Mouse (Mus musculus) right cerebral cortex, postnatal 25 days (tissue): ENCODE measurements around the gene Rhcg.

Experiments used
- DNase-seq: peaks from one replicate; pipeline ENCODE4 v3.0.0; 2022

The Rhcg gene

DNA sequence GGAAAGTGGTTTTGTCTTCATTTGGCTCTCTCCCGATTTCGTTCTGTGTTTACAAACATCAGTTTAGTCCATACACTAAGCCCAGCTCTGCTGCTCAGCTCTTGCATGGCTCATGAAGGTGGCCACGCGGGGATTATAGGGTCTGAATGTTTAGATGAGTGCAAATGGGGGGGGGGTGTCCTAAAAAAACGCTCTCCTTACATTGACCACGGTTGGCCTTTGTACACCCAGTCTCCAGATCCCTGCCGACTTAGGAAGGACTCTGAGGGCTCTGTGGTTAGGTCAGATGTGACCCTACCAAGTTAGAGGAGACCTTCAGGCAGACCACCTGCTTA, 72.4 kb downstream of the Rhcg start:
- DNase-seq = no peak

DNA sequence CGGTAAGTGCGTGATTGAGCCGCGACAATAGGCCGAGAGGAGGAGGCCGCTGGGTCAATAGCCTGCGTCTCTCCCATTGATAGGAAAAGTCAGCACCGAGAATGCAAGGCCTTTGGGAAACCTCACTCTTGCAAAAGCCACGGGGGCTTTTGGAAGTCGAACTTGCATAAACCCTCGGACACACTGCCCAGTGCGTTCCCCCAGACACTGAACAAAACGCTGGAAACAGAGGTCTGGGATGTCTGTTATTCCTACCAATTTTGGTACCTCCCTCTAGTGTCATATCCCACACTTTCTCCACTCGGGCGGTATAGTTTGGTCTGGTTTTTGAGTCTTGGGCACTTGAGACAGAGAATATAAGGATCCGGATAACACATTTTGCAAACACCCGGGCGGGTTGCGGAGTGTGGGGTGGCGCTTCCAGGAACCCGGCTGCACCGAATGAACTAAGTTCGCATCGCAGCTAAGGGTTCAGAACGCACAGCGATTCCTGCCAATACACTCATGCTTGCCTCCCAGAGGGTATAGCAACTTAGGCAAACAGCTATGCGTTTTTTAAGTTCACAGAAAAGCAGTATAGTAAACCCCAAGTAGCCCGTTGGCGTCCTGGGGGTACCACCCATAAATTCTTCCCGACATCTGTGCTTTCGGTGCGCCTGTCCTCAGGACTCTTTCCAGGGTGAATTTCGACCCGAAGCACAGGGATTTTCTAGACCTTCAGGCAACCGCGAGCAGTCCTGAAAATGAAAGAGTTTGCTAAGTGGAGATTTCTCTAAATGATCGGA, 73.0 kb downstream of the Rhcg start:
- DNase-seq = no peak
